Mouse (Mus musculus) layer of hippocampus, postnatal 36 days (tissue): ENCODE results near the gene Olfr374. TPM values are rescaled to one million over a fixed set of nuclear protein-coding genes. Genes with fewer than 3 reads are reported as not detected.
A peak's percentile ranks its signal among the peaks of the same experiment; 100 is the strongest.

Source experiments
- DNase-seq, 2 experiments: peaks; one replicate each; pipeline ENCODE4 v3.0.0; 2022
- total RNA-seq, 2 experiments: library from RNA; stranded (reverse); gene quantifications; 2 replicates each; pipeline ENCODE4 v1.2.3; 2021

The Olfr374 gene
- total RNA-seq, 2 experiments from 2014 or later, result not detected

GRCm38 (mm10) chr8:72136302-72136978 lies 29.6 kb downstream of the Olfr374 start:
- no peak for DNase-seq

- DNase-seq, result no peak
These were observed 30.6 kb downstream of the Olfr374 start for GRCm38 (mm10) chr8:72137431-72137830.

DNA sequence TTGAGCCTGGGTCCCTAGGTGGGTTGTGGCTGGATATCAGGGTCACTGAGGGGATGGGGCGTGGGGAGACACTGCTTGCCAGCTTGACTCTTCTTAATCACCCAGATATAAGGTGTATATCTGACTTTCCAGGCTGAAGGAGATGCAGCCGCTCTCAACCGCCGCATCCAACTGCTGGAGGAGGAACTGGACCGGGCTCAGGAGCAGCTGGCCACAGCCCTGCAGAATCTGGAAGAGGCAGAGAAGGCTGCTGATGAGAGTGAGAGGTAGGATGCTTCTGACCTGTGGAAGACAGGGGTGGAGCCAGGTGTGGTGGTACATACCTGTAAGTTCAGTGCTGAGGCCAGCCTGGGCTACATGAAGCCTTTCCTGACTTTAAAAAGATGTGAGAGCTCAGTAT lies 31.6 kb downstream of the Olfr374 start:
- DNase-seq, result no peak

- DNase-seq, result no peak
These were observed 36.5 kb downstream of the Olfr374 start for GRCm38 (mm10) chr8:72143256-72143824.

DNA sequence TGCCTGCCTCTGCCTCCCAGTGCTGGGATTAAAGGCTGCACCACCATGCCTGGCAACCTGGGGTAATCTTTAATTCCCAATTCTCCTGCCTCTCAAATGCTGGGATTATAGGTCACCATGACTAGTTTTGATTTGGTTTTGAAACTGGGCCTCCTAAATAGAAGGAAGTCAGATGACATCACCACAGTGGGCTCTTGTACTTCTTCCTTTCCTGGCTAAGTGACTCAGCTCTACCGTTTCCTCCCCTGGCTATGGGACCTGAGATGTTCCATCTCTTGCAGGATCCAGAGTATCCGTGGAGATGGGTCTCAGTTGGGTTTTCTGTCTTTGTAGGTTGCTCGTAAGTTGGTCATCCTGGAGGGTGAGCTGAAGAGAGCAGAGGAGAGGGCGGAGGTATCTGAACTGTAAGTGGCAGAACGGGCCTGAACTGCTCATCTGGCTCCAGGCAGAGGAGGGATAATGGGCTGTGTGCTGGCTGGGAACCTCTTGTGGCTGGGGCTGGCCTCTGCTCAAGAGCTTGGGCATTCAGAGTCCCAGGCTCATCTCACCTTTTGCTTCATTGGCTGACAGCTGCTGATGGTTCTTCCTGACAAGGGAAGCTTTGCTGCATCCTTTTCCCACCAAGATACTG lies 37.6 kb downstream of the Olfr374 start:
- DNase-seq, result no peak

DNA sequence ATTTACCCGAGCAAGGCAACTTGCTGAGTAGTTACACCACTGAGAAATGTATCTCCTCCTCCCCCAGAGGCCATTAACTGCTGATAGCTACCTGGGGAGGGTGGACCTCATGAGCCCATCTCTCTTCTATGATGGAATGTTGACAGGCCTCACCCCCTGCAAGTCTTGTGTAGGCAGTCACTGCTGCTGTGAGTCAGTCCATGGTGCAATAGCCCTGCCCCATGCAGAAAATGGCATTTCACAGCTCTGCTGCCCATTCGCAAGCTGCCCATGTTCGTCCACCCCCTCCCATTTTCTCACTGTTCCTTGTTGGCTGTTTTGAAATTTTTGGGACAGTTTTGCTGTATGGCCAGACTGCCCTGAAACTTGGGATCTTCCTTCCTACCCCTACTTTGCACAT lies 38.7 kb downstream of the Olfr374 start:
- no peak for DNase-seq

GRCm38 (mm10) chr8:72146056-72146455 lies 39.2 kb downstream of the Olfr374 start:
- no peak for DNase-seq

- DNase-seq, result no peak
These were observed 39.7 kb downstream of the Olfr374 start for GRCm38 (mm10) chr8:72146556-72146955.

DNA sequence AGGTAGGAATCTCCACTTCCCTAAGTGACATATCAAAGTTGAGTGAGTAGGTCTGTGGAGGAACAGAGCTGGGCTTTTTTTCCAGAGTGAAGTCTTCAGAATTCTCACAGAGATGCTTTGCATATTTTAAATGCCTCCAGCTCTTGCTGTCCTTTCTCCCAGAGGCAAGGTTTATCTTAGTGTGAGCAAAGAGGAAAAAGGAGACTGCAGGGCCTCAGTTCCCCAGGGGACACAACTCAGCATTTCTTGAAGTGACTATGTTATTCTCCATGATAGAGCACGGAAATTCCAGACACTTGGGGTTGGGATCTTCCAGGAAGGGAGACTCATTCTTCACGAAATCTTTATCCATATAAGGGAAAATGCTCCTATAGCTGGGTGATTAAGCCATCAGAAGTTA lies 40.4 kb downstream of the Olfr374 start:
- no peak for DNase-seq

- DNase-seq, result no peak
These were observed 42.2 kb downstream of the Olfr374 start for GRCm38 (mm10) chr8:72149056-72149455.

- no peak for DNase-seq
These were observed 44.7 kb downstream of the Olfr374 start for GRCm38 (mm10) chr8:72151418-72152078.

DNA sequence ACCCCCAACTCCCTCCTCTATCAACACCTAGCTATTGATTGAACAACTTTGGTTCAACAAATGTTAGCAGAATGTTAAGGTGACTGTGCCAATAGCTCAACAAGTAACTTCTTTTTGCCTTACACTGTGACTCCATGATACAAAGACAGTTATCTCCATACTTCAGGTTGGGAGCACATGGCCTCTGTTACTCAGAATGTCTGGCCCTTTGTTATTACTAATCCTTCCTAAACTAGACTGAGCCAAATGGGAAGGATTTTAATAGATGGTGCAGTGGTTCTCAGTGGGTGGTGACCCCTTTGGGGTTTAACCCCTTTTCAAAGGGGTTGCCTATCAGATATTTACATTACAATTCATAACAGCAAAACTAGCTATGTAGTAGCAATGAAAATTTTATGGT lies 46.5 kb downstream of the Olfr374 start:
- DNase-seq, result no peak

- no peak for DNase-seq
These were observed 51.3 kb downstream of the Olfr374 start for GRCm38 (mm10) chr8:72158096-72158495.

- DNase-seq, result no peak
These were observed 51.9 kb downstream of the Olfr374 start for GRCm38 (mm10) chr8:72158726-72159125.

DNA sequence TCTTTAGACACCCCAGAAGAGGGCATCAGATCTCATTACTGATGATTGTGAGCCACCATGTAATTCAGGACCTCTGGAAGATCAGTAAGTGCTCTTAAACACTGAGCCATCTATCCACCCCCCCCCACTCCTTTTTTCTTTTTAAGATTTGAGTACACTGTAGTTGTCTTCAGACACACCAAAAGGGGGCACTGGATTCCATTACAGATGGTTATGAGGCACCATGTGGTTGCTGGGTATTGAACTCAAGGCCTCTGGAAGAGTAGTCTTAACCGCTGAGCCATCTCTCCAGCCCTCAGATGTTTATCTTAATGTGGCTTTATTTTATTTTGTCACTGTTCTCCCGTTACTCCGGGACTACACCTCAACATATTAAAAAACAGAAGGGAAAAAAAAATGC lies 53.2 kb downstream of the Olfr374 start:
- no peak for DNase-seq

- peak; percentile 100 for DNase-seq
These were observed 54.2 kb downstream of the Olfr374 start, which contains the start of gene Rab8a for GRCm38 (mm10) chr8:72160707-72161697. TSS of gene Rab8a (plus strand) at chr8:72161200.

GRCm38 (mm10) chr8:72162821-72163220 lies 56.0 kb downstream of the Olfr374 start:
- no peak for DNase-seq

Other genes with a start within 250 kb of the Olfr374 start
- 10 to 100 TPM; 10.4 to 13.1 TPM for gene Zfp709, start 225.0 kb upstream of the Olfr374 start, total RNA-seq
- gene Zfp882, start 198.4 kb upstream of the Olfr374 start, total RNA-seq, result 10 to 100 TPM; 15.7 to 17.0 TPM
- gene Zfp617, start 198.4 kb upstream of the Olfr374 start, total RNA-seq, result 10 to 100 TPM; 27.4 to 28.8 TPM
- 10 to 100 TPM; 18.3 to 21.7 TPM for gene Zfp961, start 156.0 kb upstream of the Olfr374 start, total RNA-seq
- not detected for gene Cyp4f18, start 97.4 kb upstream of the Olfr374 start, total RNA-seq
- not detected for gene Olfr372, start 65.8 kb upstream of the Olfr374 start, total RNA-seq
- gene Olfr373, start 23.9 kb upstream of the Olfr374 start, total RNA-seq, result not detected
- 10 to 100 TPM; 22.3 to 27.6 TPM for gene Tpm4, start 27.9 kb downstream of the Olfr374 start, total RNA-seq
- 10 to 100 TPM; 39.2 to 41.7 TPM for gene Rab8a, start 54.2 kb downstream of the Olfr374 start, total RNA-seq
- not detected for gene Hsh2d, start 82.6 kb downstream of the Olfr374 start, total RNA-seq
- gene Cib3, start 105.8 kb downstream of the Olfr374 start, total RNA-seq, result under 1 TPM in 1 of 2 experiments, not detected in 1; 0.48 TPM
- not detected for gene Gm11034, start 106.6 kb downstream of the Olfr374 start, total RNA-seq
- 10 to 100 TPM; 59.4 to 64.2 TPM for gene Fam32a, start 112.7 kb downstream of the Olfr374 start, total RNA-seq
- 10 to 100 TPM; 74.5 to 94.0 TPM for gene Ap1m1, start 133.0 kb downstream of the Olfr374 start, total RNA-seq
- gene Gm10282, start 198.2 kb downstream of the Olfr374 start, total RNA-seq, result 1 to 10 TPM; 7.7 to 9.7 TPM
- gene Klf2, start 212.0 kb downstream of the Olfr374 start, total RNA-seq, result 10 to 100 TPM; 16.4 to 18.5 TPM